Mouse (Mus musculus): ENCODE measurements at regions not wholly inside any gene's neighbourhood (a gene's known extent, or its start where the extent isn't known, plus 50 kb on each side); places are given as distances from the start of the nearest gene placed in this dataset.

DNA sequence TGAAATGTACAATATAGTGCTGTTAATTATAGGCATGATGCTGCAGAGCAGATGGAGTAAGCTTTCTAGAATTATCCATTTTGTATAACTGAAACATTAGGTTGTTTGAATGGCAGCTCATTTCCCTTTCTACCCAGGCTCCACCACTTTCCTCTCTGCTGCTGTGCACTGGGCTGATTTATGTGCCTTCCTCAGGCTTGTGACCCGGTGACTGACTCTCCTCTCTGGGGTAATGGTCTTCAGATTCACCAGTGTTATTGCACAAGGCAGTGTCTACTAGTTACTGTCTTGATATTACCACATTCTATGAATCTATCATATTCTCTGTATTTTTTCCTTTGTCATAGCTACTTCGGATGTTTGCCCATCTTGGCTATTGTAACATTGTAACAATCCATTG lies 109.4 kb upstream of the Tpk1 start:
- ATAC-seq (ENCODE audit: insufficient number of reproducible peaks, low FRiP score, low TSS enrichment), result no peak

DNA sequence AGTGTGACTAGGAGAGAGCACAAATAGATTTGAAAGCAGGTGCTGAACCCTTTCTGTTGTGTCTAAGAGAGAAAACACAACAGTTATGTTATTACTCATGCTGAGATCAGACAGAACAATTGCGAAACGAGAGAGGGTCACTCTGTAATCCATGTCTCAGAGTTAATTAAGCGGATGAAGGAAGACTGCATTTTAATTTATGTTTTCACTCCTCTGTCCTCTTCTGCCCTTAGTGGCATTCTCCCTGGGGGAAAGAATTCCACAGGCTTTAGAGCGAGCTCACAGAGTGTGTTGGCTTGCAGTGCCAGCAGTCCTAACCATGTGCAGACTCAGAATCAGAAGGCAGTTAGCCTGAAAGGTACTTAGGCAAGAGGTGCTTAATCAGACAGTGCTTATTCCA lies 108.4 kb upstream of the Tpk1 start:
- ATAC-seq (ENCODE audit: insufficient number of reproducible peaks, low FRiP score, low TSS enrichment), result 0 out of 2 replicates have a peak, but pooled peaks have one; percentile 10

DNA sequence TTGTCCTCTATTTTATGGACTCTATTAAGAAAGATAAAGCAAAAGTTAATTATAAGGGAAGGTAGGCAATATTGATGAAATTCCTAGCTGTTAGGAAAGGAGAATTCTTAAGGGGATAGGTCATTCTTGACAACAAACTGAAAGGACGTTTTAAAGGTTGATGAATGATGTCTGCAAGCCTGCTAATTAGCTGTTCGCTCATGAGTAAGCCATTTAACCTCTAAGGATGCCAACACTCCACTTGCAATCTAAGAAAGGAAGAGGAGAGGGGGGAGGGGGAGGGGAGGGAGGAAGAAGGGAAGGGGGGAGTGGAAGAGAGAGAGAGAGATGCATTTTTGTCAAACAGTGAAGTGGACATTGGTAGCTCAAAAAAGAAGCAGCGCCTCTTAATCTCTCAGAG lies 107.5 kb upstream of the Tpk1 start:
- no peak for ATAC-seq (ENCODE audit: insufficient number of reproducible peaks, low FRiP score, low TSS enrichment)

DNA sequence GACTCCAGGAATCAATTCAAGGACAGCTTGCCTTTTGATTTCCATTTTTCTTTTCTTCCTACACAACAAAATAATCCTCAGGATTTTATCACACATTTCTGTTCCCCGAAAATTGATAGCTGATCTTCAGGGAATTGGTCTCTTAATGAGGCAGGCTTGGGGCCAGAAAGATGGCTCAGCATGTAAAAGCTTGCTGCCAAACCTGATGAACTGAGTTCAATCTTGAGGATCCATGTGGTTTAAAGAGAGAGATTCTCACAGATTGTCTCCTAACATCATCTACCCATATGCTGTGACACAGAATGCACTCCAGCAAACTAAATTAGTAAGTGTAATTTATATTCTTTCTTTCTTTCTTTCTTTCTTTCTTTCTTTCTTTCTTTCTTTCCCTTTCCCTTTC lies 99.9 kb upstream of the Tpk1 start:
- no peak for ATAC-seq (ENCODE audit: insufficient number of reproducible peaks, low FRiP score, low TSS enrichment)
